Mouse (Mus musculus) lung, postnatal 0 days (tissue): ENCODE results near the gene Rtl6. TPM values are rescaled to one million over a fixed set of nuclear protein-coding genes. Genes with fewer than 3 reads are reported as not detected.
A peak's percentile ranks its signal among the peaks of the same experiment; 100 is the strongest.

Source experiments
- ATAC-seq: fragments of 200-750 bp; cut with Nextera tagmentation; 2 replicates; pipeline ENCODE4 v1.8.0; 2017; ENCODE audit warnings: moderate library complexity
- DNase-seq: peaks from one replicate; pipeline ENCODE4 v3.0.0-alpha.2; 2016; ENCODE audit warnings: low spot score
- H3K27ac ChIP-seq: fragments of 300-500 bp; sonication (generic); 2 replicates; pipeline ENCODE4 v1.5.1; 2014; ENCODE audit warnings: antibody characterized with exemption, mild to moderate bottlenecking, low read length, mixed read lengths
- H3K27me3 ChIP-seq: fragments of 300-500 bp; sonication (generic); replicated peaks from 2 replicates; pipeline ENCODE4 v1.6.1; 2014; ENCODE audit warnings: low read length, mixed read lengths; ENCODE audit not compliant: insufficient read depth
- H3K36me3 ChIP-seq: fragments of 300-500 bp; sonication (generic); 2 replicates; pipeline ENCODE4 v1.6.1; 2014; ENCODE audit warnings: low read length, mixed read lengths; ENCODE audit not compliant: insufficient read depth
- H3K4me1 ChIP-seq: fragments of 300-500 bp; sonication (generic); 2 replicates; pipeline ENCODE4 v1.6.1; 2014; ENCODE audit warnings: antibody characterized with exemption, low read depth, low read length, mixed read lengths; ENCODE audit not compliant: insufficient read depth
- H3K4me2 ChIP-seq: fragments of 300-500 bp; sonication (generic); replicated peaks from 2 replicates; pipeline ENCODE4 v1.6.1; 2014; ENCODE audit warnings: low read depth, mild to moderate bottlenecking, low read length, moderate library complexity, mixed read lengths
- H3K4me3 ChIP-seq: fragments of 300-500 bp; sonication (generic); 2 replicates; pipeline ENCODE4 v1.5.1; 2014; ENCODE audit warnings: low read depth, low read length
- H3K9ac ChIP-seq: fragments of 300-500 bp; sonication (generic); replicated peaks from 2 replicates; pipeline ENCODE4 v1.6.1; 2014; ENCODE audit warnings: low read depth, mild to moderate bottlenecking
- H3K9me3 ChIP-seq: fragments of 300-500 bp; sonication (generic); 2 replicates; pipeline ENCODE4 v1.6.1; 2016; ENCODE audit warnings: low read length, mixed read lengths
- CTCF ChIP-seq: IDR thresholded peaks from 2 replicates; pipeline ENCODE4 v1.5.1; 2016; ENCODE audit warnings: antibody characterized with exemption, mild to moderate bottlenecking
- EP300 ChIP-seq: IDR thresholded peaks from 2 replicates; pipeline ENCODE4 v1.6.1; 2016; ENCODE audit warnings: antibody characterized with exemption, mild to moderate bottlenecking, control low read depth
- WGBS: fragments of 180-500 bp; shearing (Covaris S2); extraction: QIAGEN DNeasy Blood & Tissue Kit; methylation state at CpG from one replicate; pipeline ENCODE4 v1.1.7; 2014; 5-methylcytosine and 5-hydroxymethylcytosine counted together
- polyA plus RNA-seq: library from polyadenylated mRNA; unstranded; fragments of >200 nt; fragmentation: Nextera tagmentation; extraction: Ambion mirVana; gene quantifications from 2 replicates; pipeline ENCODE4 v1.2.1, GENCODE M21; 2015

The Rtl6 gene
- polyA plus RNA-seq, 1 experiment from 2014 or later: 2.4 TPM

- no peaks in the 10 kb centered on the region for H3K9me3 ChIP-seq
- H3K27ac ChIP-seq: no peak overlapping the region
- no peak for DNase-seq
- no peak overlapping the region for H3K4me3 ChIP-seq
- no peak overlapping the region for H3K4me2 ChIP-seq
- H3K27me3 ChIP-seq: no peaks in the 10 kb centered on the region
- H3K4me1 ChIP-seq: no peaks in the 10 kb centered on the region
- H3K9ac ChIP-seq: no peak overlapping the region
- no peaks in the 10 kb centered on the region for H3K36me3 ChIP-seq
- no peak for ATAC-seq
- no peak for TF ChIP-seq EP300
- 55% methylated on average over 9 of the region's 9 CpGs for WGBS
Observed at GRCm38 (mm10) chr15:84595241-84595945, 37.8 kb upstream of the Rtl6 start.

- Histone ChIP-seq H3K27ac (no peak overlapping the region), H3K4me2 (no peak overlapping the region), H3K4me1 (no peaks in the 10 kb centered on the region), H3K27me3 (no peaks in the 10 kb centered on the region), H3K4me3 (no peak overlapping the region), H3K9ac (no peak overlapping the region), H3K9me3 (no peaks in the 10 kb centered on the region), H3K36me3 (no peaks in the 10 kb centered on the region)
- TF ChIP-seq CTCF (peak; percentile 59), EP300 (no peak)
- WGBS: 40% methylated on average over 9 of the region's 9 CpGs
- DNase-seq (peak; percentile 37), ATAC-seq (no peak)
Observed at GRCm38 (mm10) chr15:84593514-84593913, 35.9 kb upstream of the Rtl6 start.

- no peaks in the 10 kb centered on the region for H3K36me3 ChIP-seq
- H3K4me1 ChIP-seq: no peaks in the 10 kb centered on the region
- no peaks in the 10 kb centered on the region for H3K9me3 ChIP-seq
- H3K4me3 ChIP-seq: no peak overlapping the region
- no peak overlapping the region for H3K27ac ChIP-seq
- H3K27me3 ChIP-seq: no peaks in the 10 kb centered on the region
- ATAC-seq (no peak), DNase-seq (no peak)
- 61% methylated on average over 5 of the region's 5 CpGs for WGBS
- H3K9ac ChIP-seq: no peak overlapping the region
- H3K4me2 ChIP-seq: no peak overlapping the region
- TF ChIP-seq EP300 (no peak), CTCF (no peak)
Observed at GRCm38 (mm10) chr15:84592240-84592639, 34.6 kb upstream of the Rtl6 start.

GRCm38 (mm10) chr15:84591573-84592139, 34.0 kb upstream of the Rtl6 start:
- no peak overlapping the region for H3K4me3 ChIP-seq
- 48% methylated on average over 13 of the region's 13 CpGs for WGBS
- TF ChIP-seq CTCF: no peak
- no peak for TF ChIP-seq EP300
- H3K4me1 ChIP-seq: no peaks in the 10 kb centered on the region
- H3K9me3 ChIP-seq: no peaks in the 10 kb centered on the region
- no peaks in the 10 kb centered on the region for H3K36me3 ChIP-seq
- no peak for ATAC-seq
- DNase-seq: no peak
- H3K27me3 ChIP-seq: no peaks in the 10 kb centered on the region
- no peak overlapping the region for H3K4me2 ChIP-seq
- H3K9ac ChIP-seq: no peak overlapping the region
- no peak overlapping the region for H3K27ac ChIP-seq

GRCm38 (mm10) chr15:84588371-84588821, 30.8 kb upstream of the Rtl6 start:
- Histone ChIP-seq H3K27ac (no peak overlapping the region), H3K9me3 (no peaks in the 10 kb centered on the region), H3K4me2 (no peak overlapping the region), H3K4me1 (no peaks in the 10 kb centered on the region), H3K4me3 (no peak overlapping the region), H3K9ac (no peak overlapping the region), H3K27me3 (no peaks in the 10 kb centered on the region), H3K36me3 (no peaks in the 10 kb centered on the region)
- no peak for DNase-seq
- ATAC-seq: no peak
- 30% methylated on average over 4 of the region's 4 CpGs for WGBS
- TF ChIP-seq CTCF (no peak), EP300 (no peak)

GRCm38 (mm10) chr15:84578607-84579006, 21.0 kb upstream of the Rtl6 start:
- DNase-seq: no peak
- H3K27me3 ChIP-seq: no peaks in the 10 kb centered on the region
- H3K4me3 ChIP-seq: no peak overlapping the region
- H3K36me3 ChIP-seq: no peaks in the 10 kb centered on the region
- H3K9ac ChIP-seq: no peak overlapping the region
- WGBS: 73% methylated on average over 1 of the region's 1 CpGs
- H3K9me3 ChIP-seq: no peaks in the 10 kb centered on the region
- H3K27ac ChIP-seq: no peak overlapping the region
- no peak overlapping the region for H3K4me2 ChIP-seq
- ATAC-seq: no peak
- TF ChIP-seq CTCF (no peak), EP300 (no peak)
- no peaks in the 10 kb centered on the region for H3K4me1 ChIP-seq
